Mouse (Mus musculus) Patski (cell line): ENCODE data around the gene Mad2l2. TPM values are rescaled to one million over a fixed set of nuclear protein-coding genes. Genes with fewer than 3 reads are reported as not detected.

Experiments used
- ATAC-seq: fragments of 100-300 bp; one replicate; pipeline ENCODE4 v1.8.0; 2021
- CTCF ChIA-PET: fragments of 350-600 bp; sonication (Branson Sonifier 250); formaldehyde crosslinking; loops from one replicate; lab custom pipeline; 2022; ENCODE audit warnings: inconsistent platforms; lab: Charles Lee
- POLR2A ChIA-PET: fragments of 350-600 bp; sonication (Branson Sonifier 250); formaldehyde crosslinking; loops from one replicate; lab custom pipeline; 2022; ENCODE audit warnings: antibody characterized with exemption, inconsistent platforms; lab: Charles Lee
- DNase-seq: peaks from one replicate; pipeline ENCODE4 v3.0.0-alpha.2; 2011; ENCODE audit warnings: low read depth, low spot score
- H3K27me3 ChIP-seq: fragments of 371-371 bp; one replicate; pipeline ENCODE4 v1.5.1; 2021
- CTCF ChIP-seq: fragments of 100-300 bp; IDR thresholded peaks from one replicate; pipeline ENCODE4 v1.5.1; 2021
- in situ Hi-C: fragments of 300-500 bp; cut with MboI; formaldehyde crosslinking; loops from 3 replicates; pipeline ENCODE4 v1.11.1; 2018; ENCODE audit warnings: low pct_unique_long_range_greater_than_20kb, mixed read lengths
- polyA plus RNA-seq: library from polyadenylated mRNA; unstranded; gene quantifications from one replicate; pipeline ENCODE4 v1.2.3, GENCODE M21; 2021

Gene Mad2l2
- 46.0 TPM for polyA plus RNA-seq

GRCm38 (mm10) chr4:148130133-148130532 lies at the start of gene Mad2l2:
Gene Mad2l2, plus strand, starts transcription at chr4:148130384.
- no peak for DNase-seq
- in situ Hi-C loops, result no loop called here
- H3K27me3 ChIP-seq, result peaks cover 11% of the 10 kb centered on the region
- POLR2A ChIA-PET, result no interaction called here
- no peak for ATAC-seq
- CTCF ChIA-PET, result interaction anchor here (3.3 kb wide), 1 partner anchor 10 kb away, joined by 21 read pairs; no protein-coding TSS in a partner anchor
- no peak for TF ChIP-seq CTCF

GRCm38 (mm10) chr4:148080597-148080973 lies 49.6 kb upstream of the Mad2l2 start:
- no peak for ATAC-seq
- no peak for DNase-seq
- ChIA-PET CTCF (no interaction called here), POLR2A (no interaction called here)
- no peaks in the 10 kb centered on the region for H3K27me3 ChIP-seq
- no peak for TF ChIP-seq CTCF
- in situ Hi-C loops, result loop anchor here (5.0 kb wide), 1 partner anchor 118 kb away; no protein-coding TSS in a partner anchor

- DNase-seq (no peak), ATAC-seq (no peak)
- POLR2A ChIA-PET, result interaction anchor here (0.7 kb wide), 1 partner anchor 10 kb away, joined by 3 read pairs; no protein-coding TSS in a partner anchor
- TF ChIP-seq CTCF, result no peak
- in situ Hi-C loops, result loop anchor here (5.0 kb wide), 1 partner anchor 119 kb away; no protein-coding TSS in a partner anchor
- H3K27me3 ChIP-seq, result no peaks in the 10 kb centered on the region
- CTCF ChIA-PET, result interaction anchor here (1.9 kb wide), 1 partner anchor 11 kb away, joined by 5 read pairs; no protein-coding TSS in a partner anchor
Observed at GRCm38 (mm10) chr4:148081201-148081600, 49.0 kb upstream of the Mad2l2 start.

- ChIA-PET CTCF (interaction anchor here (1.8 to 1.9 kb wide), 3 partner anchors 10 to 16 kb away, joined by 5 to 9 read pairs (median 7); no protein-coding TSS in a partner anchor), POLR2A (no interaction called here)
- no peak for TF ChIP-seq CTCF
- no peaks in the 10 kb centered on the region for H3K27me3 ChIP-seq
- in situ Hi-C loops, result loop anchor here (5.0 kb wide), 1 partner anchor 120 kb away; no protein-coding TSS in a partner anchor
- ATAC-seq (no peak), DNase-seq (no peak)
Observed at GRCm38 (mm10) chr4:148082257-148083044, 47.7 kb upstream of the Mad2l2 start.

- in situ Hi-C loops, result loop anchor here (5.0 kb wide), 1 partner anchor 121 kb away; no protein-coding TSS in a partner anchor
Observed at GRCm38 (mm10) chr4:148083176-148083899, 46.8 kb upstream of the Mad2l2 start.

GRCm38 (mm10) chr4:148084261-148084714 lies 45.9 kb upstream of the Mad2l2 start:
- CTCF ChIA-PET, result no interaction called here
- no peak for DNase-seq
- POLR2A ChIA-PET, result no interaction called here

More at GRCm38 (mm10) chr4:148083176-148083899, 46.8 kb upstream of the Mad2l2 start:
- DNase-seq (no peak), ATAC-seq (no peak)
- H3K27me3 ChIP-seq, result no peaks in the 10 kb centered on the region
- ChIA-PET CTCF (interaction anchor here (1.8 to 1.9 kb wide), 3 partner anchors 11 to 17 kb away, joined by 5 to 9 read pairs (median 7); no protein-coding TSS in a partner anchor), POLR2A (no interaction called here)
- no peak for TF ChIP-seq CTCF

GRCm38 (mm10) chr4:148085131-148085906 lies 44.9 kb upstream of the Mad2l2 start:
- no peaks in the 10 kb centered on the region for H3K27me3 ChIP-seq
- ATAC-seq (no peak), DNase-seq (no peak)
- ChIA-PET CTCF (interaction anchor here (0.9 to 1.3 kb wide), 2 partner anchors 10 to 19 kb away, joined by 3 to 4 read pairs; no protein-coding TSS in a partner anchor), POLR2A (no interaction called here)
- in situ Hi-C loops, result no loop called here
- TF ChIP-seq CTCF, result no peak

More at GRCm38 (mm10) chr4:148084261-148084714, 45.9 kb upstream of the Mad2l2 start:
- ATAC-seq, result no peak
- H3K27me3 ChIP-seq, result no peaks in the 10 kb centered on the region
- no peak for TF ChIP-seq CTCF
- in situ Hi-C loops, result loop anchor here (5.0 kb wide), 1 partner anchor 122 kb away; no protein-coding TSS in a partner anchor

- CTCF ChIA-PET, result interaction anchor here (0.9 to 1.3 kb wide), 2 partner anchors 11 to 20 kb away, joined by 3 to 4 read pairs; no protein-coding TSS in a partner anchor
- POLR2A ChIA-PET, result no interaction called here
- DNase-seq, result no peak
- no peaks in the 10 kb centered on the region for H3K27me3 ChIP-seq
- in situ Hi-C loops, result no loop called here
- no peak for ATAC-seq
- TF ChIP-seq CTCF, result no peak
Observed at GRCm38 (mm10) chr4:148085907-148086305, 44.3 kb upstream of the Mad2l2 start.

- no peak for TF ChIP-seq CTCF
- in situ Hi-C loops, result no loop called here
- ChIA-PET POLR2A (interaction anchor here (0.7 kb wide), 1 partner anchor 156 kb away, joined by 3 read pairs; no protein-coding TSS in a partner anchor), CTCF (interaction anchor here (1.0 to 2.2 kb wide), 2 partner anchors 21 to 52 kb away, joined by 4 to 6 read pairs; no protein-coding TSS in a partner anchor)
- DNase-seq (no peak), ATAC-seq (peak; percentile 45)
- no peaks in the 10 kb centered on the region for H3K27me3 ChIP-seq
Observed at GRCm38 (mm10) chr4:148087091-148087906, 42.9 kb upstream of the Mad2l2 start.
